Mouse (Mus musculus) E14TG2a.4 (cell line): ENCODE measurements around the gene Tnrc6a.

Source experiments
- CTCF ChIP-seq: conservative IDR thresholded peaks from 2 replicates; pipeline ENCODE4 v1.5.1; 2014; ENCODE audit warnings: low read length
- NANOG ChIP-seq: IDR thresholded peaks from 2 replicates; pipeline ENCODE4 v1.6.1; 2014; ENCODE audit warnings: borderline replicate concordance, low read length, mixed read lengths
- POU5F1 ChIP-seq: IDR thresholded peaks from 2 replicates; pipeline ENCODE4 v1.6.1; 2014; ENCODE audit warnings: low read length, borderline replicate concordance

GRCm38 (mm10) chr7:123242241-123242640 lies 118.6 kb downstream of the Tnrc6a start:
- TF ChIP-seq CTCF (no peak), POU5F1 (no peak), NANOG (no peak)
